Mouse (Mus musculus) limb, embryonic 11.5 days (tissue): ENCODE measurements around the gene Ftl1. TPM values are rescaled to one million over a fixed set of nuclear protein-coding genes. Genes with fewer than 3 reads are reported as not detected.
A peak's percentile ranks its signal among the peaks of the same experiment; 100 is the strongest.

Source experiments
- ATAC-seq: fragments of 200-750 bp; cut with Nextera tagmentation; 2 replicates; pipeline ENCODE4 v1.8.0; 2017; ENCODE audit warnings: low read depth; ENCODE audit not compliant: insufficient number of reproducible peaks, low FRiP score, low TSS enrichment
- DNase-seq: peaks from one replicate; pipeline ENCODE4 v3.0.0-alpha.2; 2015; ENCODE audit warnings: low spot score
- H3K27ac ChIP-seq: fragments of 300-500 bp; sonication (generic); replicated peaks from 2 replicates; pipeline ENCODE4 v1.5.1; 2014; ENCODE audit warnings: low read depth, mild to moderate bottlenecking, low read length
- H3K27me3 ChIP-seq: fragments of 300-500 bp; sonication (generic); 2 replicates; pipeline ENCODE4 v1.6.1; 2014; ENCODE audit warnings: mild to moderate bottlenecking, low read length, mixed read lengths; ENCODE audit not compliant: control insufficient read depth, insufficient read depth
- H3K36me3 ChIP-seq: fragments of 300-500 bp; sonication (generic); 2 replicates; pipeline ENCODE4 v1.6.1; 2014; ENCODE audit warnings: mild to moderate bottlenecking, low read length, moderate library complexity, mixed read lengths; ENCODE audit not compliant: control insufficient read depth, insufficient read depth
- H3K4me1 ChIP-seq: fragments of 300-500 bp; sonication (generic); 2 replicates; pipeline ENCODE4 v1.6.1; 2014; ENCODE audit warnings: low read length, mixed read lengths; ENCODE audit not compliant: control insufficient read depth, insufficient read depth
- H3K4me2 ChIP-seq: fragments of 300-500 bp; sonication (generic); 2 replicates; pipeline ENCODE4 v1.6.1; 2014; ENCODE audit warnings: low read depth, mild to moderate bottlenecking, moderate library complexity; ENCODE audit not compliant: severe bottlenecking
- H3K4me3 ChIP-seq: fragments of 300-500 bp; sonication (generic); 2 replicates; pipeline ENCODE4 v1.5.1; 2014; ENCODE audit warnings: low read depth, low read length
- H3K9ac ChIP-seq: fragments of 300-500 bp; sonication (generic); 2 replicates; pipeline ENCODE4 v1.6.1; 2014; ENCODE audit warnings: mild to moderate bottlenecking, low read length
- H3K9me3 ChIP-seq: fragments of 300-500 bp; sonication (generic); 2 replicates; pipeline ENCODE4 v1.6.1; 2016; ENCODE audit warnings: low read length; ENCODE audit not compliant: control insufficient read depth
- WGBS: fragments of 180-500 bp; shearing (Covaris S2); extraction: QIAGEN DNeasy Blood & Tissue Kit; methylation state at CpG from one replicate; pipeline ENCODE4 v1.1.7; 2014; 5-methylcytosine and 5-hydroxymethylcytosine counted together
- polyA plus RNA-seq: library from polyadenylated mRNA; unstranded; fragments of >200 nt; fragmentation: Nextera tagmentation; extraction: Ambion mirVana; gene quantifications from 2 replicates; pipeline ENCODE4 v1.2.1, GENCODE M21; 2014

The Ftl1 gene
- polyA plus RNA-seq, 1 experiment from 2014 or later, result 5,046 TPM

GRCm38 (mm10) chr7:45419859-45420614 is 39.6 kb downstream of the Ftl1 start:
- no peak overlapping the region for H3K27ac ChIP-seq
- DNase-seq, result peak; percentile 47
- peak overlapping the region; percentile 25 for H3K4me2 ChIP-seq
- H3K4me1 ChIP-seq, result peaks cover 15% of the 10 kb centered on the region; the same call in 1 of the 2 replicates
- H3K27me3 ChIP-seq, result peaks cover 48% of the 10 kb centered on the region
- H3K36me3 ChIP-seq, result peaks cover 17% of the 10 kb centered on the region
- no peaks in the 10 kb centered on the region for H3K9me3 ChIP-seq
- 13% methylated on average over 27 of the region's 27 CpGs for WGBS
- ATAC-seq, result no peak
- H3K4me3 ChIP-seq, result no peak overlapping the region
- H3K9ac ChIP-seq, result no peak overlapping the region

DNA sequence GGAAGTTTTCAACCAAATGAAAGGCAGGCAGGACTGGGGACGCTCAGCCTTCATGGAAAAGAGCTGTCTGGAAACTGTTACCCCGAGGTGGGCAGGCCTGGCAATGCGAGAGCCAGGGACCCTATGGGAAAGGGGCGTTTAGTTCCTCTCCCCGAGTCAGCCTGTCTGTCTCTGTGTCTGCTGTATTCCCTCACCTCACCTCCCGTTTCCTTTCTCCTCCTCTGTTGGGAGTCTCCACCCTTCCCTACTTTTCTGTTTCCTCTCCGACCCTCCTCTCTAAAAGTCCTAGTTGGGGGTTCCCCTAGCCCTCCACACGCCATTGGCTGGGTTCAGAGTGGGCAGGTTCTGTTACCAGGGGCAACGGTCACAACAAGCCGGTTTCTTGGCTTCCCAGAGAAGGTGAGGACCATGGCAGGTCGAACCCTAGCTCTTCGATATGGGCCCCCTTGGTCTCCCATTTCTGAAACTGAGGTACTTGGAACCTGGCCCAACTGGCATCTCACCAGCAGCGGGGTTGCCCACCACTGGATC is 41.7 kb downstream of the Ftl1 start:
- 0 out of 2 replicates have a peak overlapping the region, but pooled peaks have one; percentile 30 for H3K9ac ChIP-seq
- no peak overlapping the region for H3K27ac ChIP-seq
- no peak for ATAC-seq
- peaks cover 22% of the 10 kb centered on the region for H3K4me1 ChIP-seq
- 0 out of 2 replicates have a peak overlapping the region, but pooled peaks have one; percentile 7 for H3K4me2 ChIP-seq
- DNase-seq, result peak; percentile 49
- no peak overlapping the region for H3K4me3 ChIP-seq
- H3K9me3 ChIP-seq, result no peaks in the 10 kb centered on the region
- H3K27me3 ChIP-seq, result peaks cover 68% of the 10 kb centered on the region
- WGBS, result 9% methylated on average over 13 of the region's 13 CpGs
- peaks cover 13% of the 10 kb centered on the region for H3K36me3 ChIP-seq

- no peak for DNase-seq
- ATAC-seq, result no peak
- H3K36me3 ChIP-seq, result no peaks in the 10 kb centered on the region
- no peak overlapping the region for H3K9ac ChIP-seq
- no peak overlapping the region for H3K27ac ChIP-seq
- H3K4me1 ChIP-seq, result peaks cover 22% of the 10 kb centered on the region
- no peak overlapping the region for H3K4me3 ChIP-seq
- peak overlapping the region; percentile 24; the same call in 1 of the 2 replicates for H3K4me2 ChIP-seq
- peaks cover 86% of the 10 kb centered on the region for H3K27me3 ChIP-seq
- no peaks in the 10 kb centered on the region for H3K9me3 ChIP-seq
- WGBS, result 13% methylated on average over 37 of the region's 37 CpGs
These were observed 44.0 kb downstream of the Ftl1 start for GRCm38 (mm10) chr7:45415636-45416035.

DNA sequence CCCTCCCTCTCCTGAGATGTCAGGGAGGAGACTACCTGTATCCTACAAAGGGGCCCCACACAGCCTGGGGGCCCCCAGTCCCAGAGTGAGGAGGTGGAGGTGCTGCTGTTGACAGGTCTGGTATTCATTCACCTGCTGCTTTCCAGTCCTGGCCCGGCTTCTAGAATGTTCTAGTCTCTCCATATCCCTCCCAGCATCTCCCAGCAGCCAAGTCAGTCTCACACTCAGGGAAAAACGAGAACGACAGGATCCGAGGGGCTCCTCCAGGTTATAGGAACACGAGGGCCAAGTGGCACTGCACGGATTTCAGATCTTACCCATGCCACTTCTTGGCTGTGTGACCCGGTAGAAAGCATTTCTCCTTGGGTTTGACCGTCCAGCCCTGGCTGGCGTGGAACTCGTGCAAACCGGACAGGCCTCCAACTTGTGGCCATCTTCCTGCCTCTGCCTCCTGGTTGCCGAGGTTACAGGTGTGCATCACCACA is 44.9 kb downstream of the Ftl1 start:
- no peak overlapping the region; the same call in 1 of the 2 replicates for H3K4me2 ChIP-seq
- DNase-seq, result peak; percentile 33
- no peaks in the 10 kb centered on the region for H3K9me3 ChIP-seq
- ATAC-seq, result no peak
- WGBS, result 39% methylated on average over 12 of the region's 12 CpGs
- peaks cover 16% of the 10 kb centered on the region for H3K4me1 ChIP-seq
- no peak overlapping the region for H3K27ac ChIP-seq
- H3K36me3 ChIP-seq, result no peaks in the 10 kb centered on the region
- H3K27me3 ChIP-seq, result peaks cover 88% of the 10 kb centered on the region
- H3K9ac ChIP-seq, result no peak overlapping the region
- no peak overlapping the region for H3K4me3 ChIP-seq

DNA sequence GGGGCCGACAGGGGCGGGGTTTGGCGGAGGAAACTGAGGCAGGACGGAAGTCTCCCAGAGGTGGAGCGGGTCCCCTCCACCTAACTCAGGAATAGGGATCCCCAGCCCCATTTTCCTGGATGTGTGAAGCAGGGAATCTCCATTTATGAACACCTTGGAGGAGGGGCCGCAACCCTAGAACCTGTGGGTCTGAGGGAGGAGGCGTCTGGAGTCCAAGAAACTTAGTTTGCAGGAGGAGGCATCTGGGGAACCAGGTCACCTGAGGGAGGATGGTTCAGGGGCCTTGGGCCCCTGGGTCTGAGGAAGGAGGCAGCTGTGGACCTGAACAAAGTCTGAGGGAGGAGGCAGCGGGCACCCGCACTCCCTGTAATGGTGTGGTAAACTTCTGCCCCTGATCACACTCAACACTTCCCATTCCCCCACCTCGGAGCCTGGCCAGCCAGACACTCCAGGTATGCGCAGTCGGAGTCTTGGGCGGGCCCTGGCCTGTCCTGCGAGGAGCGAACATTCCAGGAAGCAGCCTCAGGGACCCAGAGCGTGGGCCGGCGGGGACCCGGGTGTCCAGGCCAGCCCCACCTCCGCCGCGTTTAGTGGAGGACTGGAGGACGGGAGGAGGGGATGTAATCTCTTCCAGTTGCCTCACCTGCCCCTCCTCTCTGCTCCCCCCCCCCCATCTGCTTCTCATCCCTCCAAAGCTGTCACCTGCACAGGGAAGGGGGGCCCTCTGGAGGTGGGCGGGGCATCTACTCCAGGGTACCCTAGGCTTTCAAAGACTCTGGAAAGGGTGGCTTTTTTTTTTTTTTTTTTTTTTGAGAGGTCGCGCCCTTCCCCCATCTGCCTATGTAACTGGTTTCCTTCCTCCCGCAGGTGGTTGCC is 45.6 kb downstream of the Ftl1 start:
- Histone ChIP-seq H3K9me3 (no peaks in the 10 kb centered on the region), H3K27ac (no peak overlapping the region), H3K27me3 (peaks cover 86% of the 10 kb centered on the region), H3K4me2 (peak overlapping the region; percentile 85), H3K9ac (peak overlapping the region; percentile 55; the same call in 1 of the 2 replicates), H3K4me1 (peaks cover 16% of the 10 kb centered on the region), H3K36me3 (no peaks in the 10 kb centered on the region), H3K4me3 (peak overlapping the region; percentile 49)
- 2% methylated on average over 27 of the region's 27 CpGs for WGBS
- DNase-seq, result peak; percentile 67
- peak; percentile 49 for ATAC-seq

DNA sequence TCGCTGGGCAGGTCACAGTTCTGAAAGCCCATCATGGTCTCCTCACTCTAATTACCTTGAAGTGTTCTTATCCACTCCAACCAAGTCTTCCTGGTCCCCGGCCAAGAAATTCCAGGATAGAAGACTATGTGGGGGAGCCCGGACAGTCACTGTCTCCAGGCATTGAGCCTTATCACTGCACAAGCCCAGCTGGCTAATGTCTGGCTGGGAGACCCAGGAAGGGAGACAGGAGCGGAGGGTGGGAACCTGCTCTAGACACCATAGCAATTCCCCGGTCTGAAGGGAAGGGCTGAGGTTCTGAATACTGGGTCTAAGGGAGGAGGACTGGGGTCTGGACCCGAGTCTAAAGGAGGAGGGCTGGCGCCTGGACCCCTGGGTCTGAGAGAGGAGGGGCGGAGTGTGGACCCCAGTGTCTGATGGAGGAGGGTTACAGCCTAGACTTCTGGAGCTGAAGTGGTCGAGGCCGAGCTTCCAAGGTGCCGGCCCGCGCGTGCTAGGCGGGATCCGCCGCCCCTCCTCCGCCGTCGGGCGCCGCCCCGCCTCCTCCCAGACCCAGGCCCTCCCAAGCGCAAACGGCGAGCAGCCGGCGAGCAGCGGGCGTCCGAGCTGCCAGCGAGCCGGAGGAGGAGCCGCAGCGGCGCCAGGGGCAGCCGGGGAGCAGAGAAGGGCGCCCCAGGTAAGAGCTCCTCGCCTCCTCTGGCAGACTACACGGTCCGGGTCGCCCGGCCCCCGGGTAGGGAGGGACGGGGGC is 46.4 kb downstream of the Ftl1 start, which contains the start of gene Ntf5:
TSS of gene Ntf5 (plus strand) at position 583 of the 751 bp plus-strand sequence.
- H3K27me3 ChIP-seq, result peaks cover 83% of the 10 kb centered on the region
- H3K4me1 ChIP-seq, result peaks cover 15% of the 10 kb centered on the region
- ATAC-seq (peak; percentile 24; the same call in 1 of the 2 replicates), DNase-seq (no peak)
- peak within 1 kb of the TSS; percentile 55; the same call in 1 of the 2 replicates for H3K9ac ChIP-seq
- H3K4me2 ChIP-seq, result peak within 1 kb of the TSS; percentile 85
- H3K9me3 ChIP-seq, result no peaks in the 10 kb centered on the region
- WGBS, result 2% methylated on average over 38 of the region's 45 CpGs
- no peak within 1 kb of the TSS for H3K27ac ChIP-seq
- H3K4me3 ChIP-seq, result peak within 1 kb of the TSS; percentile 49
- H3K36me3 ChIP-seq, result no peaks in the 10 kb centered on the region

GRCm38 (mm10) chr7:45412421-45412820 is 47.3 kb downstream of the Ftl1 start:
- DNase-seq (no peak), ATAC-seq (no peak)
- Histone ChIP-seq H3K27me3 (peaks cover 85% of the 10 kb centered on the region), H3K27ac (no peak overlapping the region), H3K9ac (no peak overlapping the region), H3K4me1 (peaks cover 9% of the 10 kb centered on the region), H3K36me3 (no peaks in the 10 kb centered on the region), H3K4me2 (no peak overlapping the region), H3K4me3 (no peak overlapping the region), H3K9me3 (no peaks in the 10 kb centered on the region)
- 78% methylated on average over 2 of the region's 2 CpGs for WGBS
